Mouse (Mus musculus): ENCODE measurements at regions not wholly inside any gene's neighbourhood (a gene's known extent, or its start where the extent isn't known, plus 50 kb on each side); places are given as distances from the start of the nearest gene placed in this dataset.

- no peaks in the 10 kb centered on the region for H3K36me3 ChIP-seq (ENCODE audit: control insufficient read depth, insufficient read depth, low read length, poor library complexity, severe bottlenecking)
- H3K9me3 ChIP-seq (ENCODE audit: control insufficient read depth, insufficient read depth, low read depth, low read length), result no peaks in the 10 kb centered on the region
- in situ Hi-C loops (cut with MboI; ENCODE audit: low sequenced_read_pairs in 2 of 2, unreplicated experiment in 2 of 2), result no loop called here
- DNase-seq (ENCODE audit: low read depth, low spot score), result no peak
- no peak overlapping the region for H3K4me3 ChIP-seq (ENCODE audit: insufficient read depth in 1 of 2, low read depth in 1 of 2, low read length in 2 of 2, poor library complexity in 1 of 2, severe bottlenecking in 1 of 2)
- no peak overlapping the region for H3K9ac ChIP-seq (ENCODE audit: insufficient read depth, low read depth, low read length, poor library complexity, severe bottlenecking)
- no peak for TF ChIP-seq HCFC1 (IDR thresholded peaks at IDR 0.05; ENCODE audit: borderline replicate concordance, insufficient read depth, low read length)
- no peak for TF ChIP-seq CHD2 (IDR thresholded peaks at IDR 0.05; ENCODE audit: low read depth, low read length)
- TF ChIP-seq ZC3H11A (IDR thresholded peaks at IDR 0.05; ENCODE audit: borderline replicate concordance, low read depth, low read length), result no peak
- no peak for TF ChIP-seq ZNF384 (IDR thresholded peaks at IDR 0.05; ENCODE audit: low read depth, low read length)
- no peak for TF ChIP-seq MAFK (IDR thresholded peaks at IDR 0.05; ENCODE audit: insufficient read depth, low read depth, low read length)
- H3K27ac ChIP-seq (ENCODE audit: insufficient read depth, low read depth, low read length, poor library complexity, severe bottlenecking), result no peak overlapping the region
- no peaks in the 10 kb centered on the region for H3K4me1 ChIP-seq (ENCODE audit: control insufficient read depth in 2 of 2, insufficient read depth in 2 of 2, low read length in 2 of 2, poor library complexity in 1 of 2)
Observed at GRCm38 (mm10) chr10:105679598-105679997, 105.3 kb upstream of the Tmtc2 start.

GRCm38 (mm10) chr10:105666959-105667358, 92.7 kb upstream of the Tmtc2 start:
- H3K9me3 ChIP-seq (ENCODE audit: control insufficient read depth, insufficient read depth, low read depth, low read length), result no peaks in the 10 kb centered on the region
- no peak overlapping the region for H3K4me3 ChIP-seq (ENCODE audit: insufficient read depth in 1 of 2, low read depth in 1 of 2, low read length in 2 of 2, poor library complexity in 1 of 2, severe bottlenecking in 1 of 2)
- H3K36me3 ChIP-seq (ENCODE audit: control insufficient read depth, insufficient read depth, low read length, poor library complexity, severe bottlenecking), result no peaks in the 10 kb centered on the region
- no peak for DNase-seq (ENCODE audit: low read depth, low spot score)
- TF ChIP-seq ZC3H11A (IDR thresholded peaks at IDR 0.05; ENCODE audit: borderline replicate concordance, low read depth, low read length), result no peak
- TF ChIP-seq ZNF384 (IDR thresholded peaks at IDR 0.05; ENCODE audit: low read depth, low read length), result no peak
- TF ChIP-seq HCFC1 (IDR thresholded peaks at IDR 0.05; ENCODE audit: borderline replicate concordance, insufficient read depth, low read length), result no peak
- TF ChIP-seq CHD2 (IDR thresholded peaks at IDR 0.05; ENCODE audit: low read depth, low read length), result no peak
- no peak for TF ChIP-seq MAFK (IDR thresholded peaks at IDR 0.05; ENCODE audit: insufficient read depth, low read depth, low read length)
- H3K4me1 ChIP-seq (ENCODE audit: control insufficient read depth in 2 of 2, insufficient read depth in 2 of 2, low read length in 2 of 2, poor library complexity in 1 of 2), result no peaks in the 10 kb centered on the region
- no peak overlapping the region for H3K27ac ChIP-seq (ENCODE audit: insufficient read depth, low read depth, low read length, poor library complexity, severe bottlenecking)
- no peak overlapping the region for H3K9ac ChIP-seq (ENCODE audit: insufficient read depth, low read depth, low read length, poor library complexity, severe bottlenecking)
- in situ Hi-C loops (cut with MboI; ENCODE audit: low sequenced_read_pairs in 2 of 2, unreplicated experiment in 2 of 2), result no loop called here

- H3K36me3 ChIP-seq (ENCODE audit: control insufficient read depth, insufficient read depth, low read length, poor library complexity, severe bottlenecking), result no peaks in the 10 kb centered on the region
- no peak overlapping the region for H3K4me3 ChIP-seq (ENCODE audit: insufficient read depth in 1 of 2, low read depth in 1 of 2, low read length in 2 of 2, poor library complexity in 1 of 2, severe bottlenecking in 1 of 2)
- TF ChIP-seq ZNF384 (IDR thresholded peaks at IDR 0.05; ENCODE audit: low read depth, low read length) (peak; percentile 10), ZC3H11A (IDR thresholded peaks at IDR 0.05; ENCODE audit: borderline replicate concordance, low read depth, low read length) (no peak)
- peaks cover 0 to 2% of the 10 kb centered on the region in 2 experiments; a peak in 1 of 4 replicates for H3K4me1 ChIP-seq (ENCODE audit: control insufficient read depth in 2 of 2, insufficient read depth in 2 of 2, low read length in 2 of 2, poor library complexity in 1 of 2)
- no peak overlapping the region for H3K9ac ChIP-seq (ENCODE audit: insufficient read depth, low read depth, low read length, poor library complexity, severe bottlenecking)
- H3K27ac ChIP-seq (ENCODE audit: insufficient read depth, low read depth, low read length, poor library complexity, severe bottlenecking), result no peak overlapping the region
- no peaks in the 10 kb centered on the region for H3K9me3 ChIP-seq (ENCODE audit: control insufficient read depth, insufficient read depth, low read depth, low read length)
- in situ Hi-C loops (cut with MboI; ENCODE audit: low sequenced_read_pairs in 2 of 2, unreplicated experiment in 2 of 2), result no loop called here
- DNase-seq (ENCODE audit: low read depth, low spot score), result no peak
Observed at GRCm38 (mm10) chr10:105660761-105661160, 86.5 kb upstream of the Tmtc2 start.

GRCm38 (mm10) chr10:105656788-105657187, 82.5 kb upstream of the Tmtc2 start:
- Histone ChIP-seq H3K4me1 (ENCODE audit: control insufficient read depth in 2 of 2, insufficient read depth in 2 of 2, low read length in 2 of 2, poor library complexity in 1 of 2) (peaks cover 0 to 2% of the 10 kb centered on the region in 2 experiments; a peak in 1 of 4 replicates), H3K4me3 (ENCODE audit: insufficient read depth in 1 of 2, low read depth in 1 of 2, low read length in 2 of 2, poor library complexity in 1 of 2, severe bottlenecking in 1 of 2) (no peak overlapping the region), H3K9ac (ENCODE audit: insufficient read depth, low read depth, low read length, poor library complexity, severe bottlenecking) (no peak overlapping the region), H3K27ac (ENCODE audit: insufficient read depth, low read depth, low read length, poor library complexity, severe bottlenecking) (no peak overlapping the region), H3K9me3 (ENCODE audit: control insufficient read depth, insufficient read depth, low read depth, low read length) (no peaks in the 10 kb centered on the region), H3K36me3 (ENCODE audit: control insufficient read depth, insufficient read depth, low read length, poor library complexity, severe bottlenecking) (no peaks in the 10 kb centered on the region)
- no peak for TF ChIP-seq ZC3H11A (IDR thresholded peaks at IDR 0.05; ENCODE audit: borderline replicate concordance, low read depth, low read length)
- no peak for TF ChIP-seq HCFC1 (IDR thresholded peaks at IDR 0.05; ENCODE audit: borderline replicate concordance, insufficient read depth, low read length)
- TF ChIP-seq ZNF384 (IDR thresholded peaks at IDR 0.05; ENCODE audit: low read depth, low read length), result no peak
- no peak for TF ChIP-seq MAFK (IDR thresholded peaks at IDR 0.05; ENCODE audit: insufficient read depth, low read depth, low read length)
- TF ChIP-seq CHD2 (IDR thresholded peaks at IDR 0.05; ENCODE audit: low read depth, low read length), result no peak
- in situ Hi-C loops (cut with MboI; ENCODE audit: low sequenced_read_pairs in 2 of 2, unreplicated experiment in 2 of 2), result no loop called here
- no peak for DNase-seq (ENCODE audit: low read depth, low spot score)

GRCm38 (mm10) chr10:105652475-105652874, 78.2 kb upstream of the Tmtc2 start:
- no peak for TF ChIP-seq CHD2 (IDR thresholded peaks at IDR 0.05; ENCODE audit: low read depth, low read length)
- no peak for TF ChIP-seq HCFC1 (IDR thresholded peaks at IDR 0.05; ENCODE audit: borderline replicate concordance, insufficient read depth, low read length)
- TF ChIP-seq ZC3H11A (IDR thresholded peaks at IDR 0.05; ENCODE audit: borderline replicate concordance, low read depth, low read length), result no peak
- in situ Hi-C loops (cut with MboI; ENCODE audit: low sequenced_read_pairs in 2 of 2, unreplicated experiment in 2 of 2), result no loop called here
- H3K9me3 ChIP-seq (ENCODE audit: control insufficient read depth, insufficient read depth, low read depth, low read length), result no peaks in the 10 kb centered on the region
- H3K36me3 ChIP-seq (ENCODE audit: control insufficient read depth, insufficient read depth, low read length, poor library complexity, severe bottlenecking), result no peaks in the 10 kb centered on the region
- no peak overlapping the region for H3K27ac ChIP-seq (ENCODE audit: insufficient read depth, low read depth, low read length, poor library complexity, severe bottlenecking)
- H3K4me3 ChIP-seq (ENCODE audit: insufficient read depth in 1 of 2, low read depth in 1 of 2, low read length in 2 of 2, poor library complexity in 1 of 2, severe bottlenecking in 1 of 2), result no peak overlapping the region
- H3K4me1 ChIP-seq (ENCODE audit: control insufficient read depth in 2 of 2, insufficient read depth in 2 of 2, low read length in 2 of 2, poor library complexity in 1 of 2), result no peaks in the 10 kb centered on the region
- DNase-seq (ENCODE audit: low read depth, low spot score), result no peak
- no peak overlapping the region for H3K9ac ChIP-seq (ENCODE audit: insufficient read depth, low read depth, low read length, poor library complexity, severe bottlenecking)

All from ES-E14 (cell line).